Mouse (Mus musculus) thymus, adult 2 months (tissue): Measurements from ENCODE around the gene Btf3l4.

ENCODE experiments used
- CTCF ChIP-seq: fragments of 200-500 bp; IDR thresholded peaks from 2 replicates; pipeline ENCODE4 v1.5.1; 2012; ENCODE audit warnings: mild to moderate bottlenecking, control low read depth, low read length, moderate library complexity, borderline replicate concordance; ENCODE audit not compliant: control insufficient read depth, poor library complexity, insufficient read depth; ENCODE audit errors: extremely low read depth
- POLR2A ChIP-seq: fragments of 200-500 bp; IDR thresholded peaks from 2 replicates; pipeline ENCODE4 v1.6.1; 2012; ENCODE audit warnings: mild to moderate bottlenecking, low read length, control low read depth, moderate library complexity; ENCODE audit not compliant: control insufficient read depth, poor library complexity, insufficient read depth; ENCODE audit errors: extremely low read depth

DNA sequence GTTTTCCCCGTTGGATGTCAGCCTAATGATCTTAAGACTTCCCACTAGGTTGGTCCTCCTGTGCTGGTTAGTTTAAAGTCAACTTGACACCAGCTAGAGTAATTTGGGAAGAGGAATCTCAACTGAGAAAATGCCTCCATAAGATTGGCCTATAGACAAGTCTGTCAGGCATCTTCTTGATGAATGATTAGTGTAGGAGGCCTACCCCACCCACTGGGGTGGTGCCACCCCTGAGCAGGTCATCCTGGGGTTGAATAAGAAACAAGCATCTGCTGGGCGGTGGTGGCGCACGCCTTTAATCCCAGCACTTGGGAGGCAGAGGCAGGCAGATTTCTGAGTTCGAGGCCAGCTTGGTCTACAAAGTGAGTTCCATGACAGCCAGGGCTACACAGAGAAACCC lies 40.3 kb upstream of the Btf3l4 start:
- TF ChIP-seq CTCF (no peak), POLR2A (no peak)
